Mouse (Mus musculus) ES-E14 (cell line): ENCODE results near the gene Spint5. TPM values are rescaled to one million over a fixed set of nuclear protein-coding genes. Genes with fewer than 3 reads are reported as not detected.

Source experiments
- DNase-seq: peaks from one replicate; pipeline ENCODE4 v3.0.0-alpha.2; 2013; ENCODE audit warnings: low read depth, low spot score
- H3K27ac ChIP-seq: 2 replicates; pipeline ENCODE4 v1.5.1; 2012; ENCODE audit warnings: low read depth, mild to moderate bottlenecking, low read length, moderate library complexity, mixed read lengths; ENCODE audit not compliant: poor library complexity, insufficient read depth, severe bottlenecking
- H3K36me3 ChIP-seq: 2 replicates; pipeline ENCODE4 v1.6.1; 2012; ENCODE audit warnings: mild to moderate bottlenecking, low read length, moderate library complexity, mixed read lengths; ENCODE audit not compliant: control insufficient read depth, poor library complexity, insufficient read depth, severe bottlenecking
- H3K4me1 ChIP-seq, 2 experiments: fragments of 150-350 bp in 1 of 2; sonication (generic) in 1 of 2; 2 replicates each; pipeline ENCODE4 v1.6.1; 2012; ENCODE audit warnings: low read length in 2 of 2, mild to moderate bottlenecking in 1 of 2, mixed read lengths in 1 of 2; ENCODE audit not compliant: control insufficient read depth in 2 of 2, insufficient read depth in 2 of 2, poor library complexity in 1 of 2
- H3K4me3 ChIP-seq, 2 experiments: fragments of 150-350 bp in 1 of 2; sonication (generic) in 1 of 2; 2 replicates each; pipeline ENCODE4 v1.5.1; 2012; ENCODE audit warnings: low read length in 2 of 2, low read depth in 1 of 2, mild to moderate bottlenecking in 1 of 2, mixed read lengths in 1 of 2; ENCODE audit not compliant: insufficient read depth in 1 of 2, poor library complexity in 1 of 2, severe bottlenecking in 1 of 2
- H3K9ac ChIP-seq: 2 replicates; pipeline ENCODE4 v1.6.1; 2012; ENCODE audit warnings: low read depth, mild to moderate bottlenecking, low read length, mixed read lengths; ENCODE audit not compliant: poor library complexity, insufficient read depth, severe bottlenecking
- H3K9me3 ChIP-seq: fragments of 150-350 bp; sonication (generic); 2 replicates; pipeline ENCODE4 v1.6.1; 2012; ENCODE audit warnings: low read depth, mild to moderate bottlenecking, low read length; ENCODE audit not compliant: control insufficient read depth, insufficient read depth
- CHD2 ChIP-seq: IDR thresholded peaks from 2 replicates; pipeline ENCODE4 v1.6.1; 2014; ENCODE audit warnings: mild to moderate bottlenecking, low read depth, low read length, inconsistent platforms
- HCFC1 ChIP-seq: IDR thresholded peaks from 2 replicates; pipeline ENCODE4 v1.6.1; 2012; ENCODE audit warnings: low read length, inconsistent platforms, borderline replicate concordance; ENCODE audit not compliant: insufficient read depth
- MAFK ChIP-seq: IDR thresholded peaks from 2 replicates; pipeline ENCODE4 v1.6.1; 2014; ENCODE audit warnings: mild to moderate bottlenecking, low read depth, low read length, inconsistent platforms; ENCODE audit not compliant: insufficient read depth
- ZC3H11A ChIP-seq: IDR thresholded peaks from 2 replicates; pipeline ENCODE4 v1.6.1; 2012; ENCODE audit warnings: low read depth, mild to moderate bottlenecking, inconsistent platforms, low read length, borderline replicate concordance
- ZNF384 ChIP-seq: IDR thresholded peaks from 2 replicates; pipeline ENCODE4 v1.6.1; 2012; ENCODE audit warnings: low read depth, low read length, inconsistent platforms
- in situ Hi-C, 2 experiments: fragments of 600-800 bp; cut with MboI; formaldehyde crosslinking; loops; one replicate each; pipeline ENCODE4 v1.15.1; 2025; ENCODE audit warnings: low sequenced_read_pairs in 2 of 2, inconsistent platforms in 1 of 2; ENCODE audit not compliant: unreplicated experiment in 2 of 2
- total RNA-seq: library from RNA; depleted of rRNA; stranded (reverse); fragments of 300-350 nt; gene quantifications from 2 replicates; pipeline ENCODE4 v1.2.3, GENCODE M21; 2012

Spint5 gene
- total RNA-seq, 1 experiment = 6.6 TPM

DNA sequence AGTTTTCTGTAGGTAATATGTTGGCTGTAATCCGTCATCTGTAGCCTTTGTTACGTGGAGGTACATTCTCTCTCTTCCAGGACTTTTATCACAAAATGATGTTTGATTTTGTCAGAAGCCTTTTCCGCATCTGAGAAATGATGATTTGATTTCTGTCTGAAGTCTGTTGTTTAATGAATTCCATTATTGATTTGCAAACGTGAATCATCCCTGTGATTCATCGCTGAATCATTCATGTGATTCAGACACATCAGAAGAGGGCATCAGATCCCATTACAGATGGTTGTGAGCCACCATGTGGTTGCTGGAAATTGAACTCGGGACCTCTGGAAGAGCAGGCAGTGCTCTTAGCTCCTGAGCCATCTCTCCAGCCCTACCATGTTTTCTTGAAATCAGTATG is 33.9 kb downstream of the Spint5 start:
- Histone ChIP-seq H3K4me1 (peaks cover 0 to 4% of the 10 kb centered on the region in 2 experiments; a peak in 2 of 4 replicates), H3K36me3 (peaks cover 27% of the 10 kb centered on the region), H3K27ac (no peak overlapping the region), H3K9ac (no peak overlapping the region), H3K9me3 (no peaks in the 10 kb centered on the region), H3K4me3 (no peak overlapping the region)
- in situ Hi-C loops = no loop called here
- TF ChIP-seq ZC3H11A (no peak), CHD2 (no peak), MAFK (no peak), ZNF384 (no peak), HCFC1 (no peak)
- no peak for DNase-seq

DNA sequence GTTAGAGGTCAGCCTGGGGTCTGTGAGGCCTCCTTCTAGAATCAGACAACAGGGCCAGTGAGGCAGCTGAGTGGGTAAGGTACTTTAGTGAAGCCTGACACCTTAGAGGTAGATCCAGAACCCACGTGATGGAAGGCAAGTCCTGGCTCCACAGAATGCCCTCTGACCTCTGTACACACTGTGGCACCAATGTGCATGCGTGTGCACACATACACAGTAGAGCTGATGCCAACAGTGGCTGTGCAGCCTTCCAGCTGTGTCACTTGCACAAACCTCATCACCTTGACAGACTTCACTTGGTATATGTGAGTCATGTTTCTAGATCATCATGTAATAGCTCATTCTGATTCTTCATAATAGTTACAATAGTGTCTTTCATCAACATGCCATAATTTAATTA is 37.3 kb downstream of the Spint5 start:
- in situ Hi-C loops = no loop called here
- Histone ChIP-seq H3K36me3 (peaks cover 46% of the 10 kb centered on the region), H3K27ac (no peak overlapping the region), H3K4me3 (no peak overlapping the region), H3K4me1 (peaks cover 0 to 2% of the 10 kb centered on the region in 2 experiments; a peak in 1 of 4 replicates), H3K9me3 (no peaks in the 10 kb centered on the region), H3K9ac (no peak overlapping the region)
- TF ChIP-seq ZNF384 (no peak), CHD2 (no peak), ZC3H11A (no peak), MAFK (no peak), HCFC1 (no peak)
- no peak for DNase-seq

GRCm38 (mm10) chr2:164754105-164754504 is 39.0 kb downstream of the Spint5 start:
- no peak overlapping the region for H3K4me3 ChIP-seq
- peaks cover 50% of the 10 kb centered on the region for H3K36me3 ChIP-seq
- in situ Hi-C loops = no loop called here
- H3K27ac ChIP-seq = no peak overlapping the region
- DNase-seq = no peak
- TF ChIP-seq MAFK (no peak), HCFC1 (no peak), ZC3H11A (no peak), CHD2 (no peak)
- H3K9me3 ChIP-seq = no peaks in the 10 kb centered on the region
- H3K4me1 ChIP-seq = no peaks in the 10 kb centered on the region
- H3K9ac ChIP-seq = no peak overlapping the region

- no peak for DNase-seq
These were observed 39.7 kb downstream of the Spint5 start for GRCm38 (mm10) chr2:164754800-164755199.

DNA sequence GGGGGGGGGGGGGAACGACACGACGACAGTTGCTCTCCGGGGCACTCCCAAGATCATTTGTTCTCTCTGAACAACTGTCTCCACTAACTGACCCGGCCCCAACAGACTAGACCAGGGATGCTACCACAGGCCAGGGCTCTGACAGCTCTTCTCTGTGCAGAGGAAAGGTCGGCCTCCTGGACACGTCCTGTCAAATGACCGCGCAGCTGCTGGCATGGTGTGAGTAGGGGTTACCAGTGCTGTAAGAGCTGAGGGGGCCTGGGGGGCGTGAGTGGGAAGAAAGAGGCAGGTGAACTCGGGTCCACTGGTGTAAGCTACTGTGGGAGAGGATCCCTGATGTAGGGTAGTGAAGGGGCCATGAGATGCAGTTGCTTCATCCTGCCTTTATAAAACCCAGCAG is 42.7 kb downstream of the Spint5 start:
- in situ Hi-C loops = no loop called here
- peaks cover 2 to 3% of the 10 kb centered on the region in 2 experiments; a peak in 1 of 4 replicates for H3K4me1 ChIP-seq
- TF ChIP-seq ZNF384 (no peak), HCFC1 (no peak), CHD2 (no peak), MAFK (no peak), ZC3H11A (no peak)
- H3K9me3 ChIP-seq = no peaks in the 10 kb centered on the region
- no peak overlapping the region for H3K9ac ChIP-seq
- DNase-seq = no peak
- H3K36me3 ChIP-seq = peaks cover 66% of the 10 kb centered on the region
- no peak overlapping the region for H3K4me3 ChIP-seq
- no peak overlapping the region for H3K27ac ChIP-seq

More at GRCm38 (mm10) chr2:164754800-164755199, 39.7 kb downstream of the Spint5 start:
- Histone ChIP-seq H3K9ac (no peak overlapping the region), H3K4me3 (no peak overlapping the region), H3K36me3 (peaks cover 54% of the 10 kb centered on the region), H3K4me1 (no peaks in the 10 kb centered on the region), H3K27ac (no peak overlapping the region), H3K9me3 (no peaks in the 10 kb centered on the region)
- in situ Hi-C loops = no loop called here
- TF ChIP-seq HCFC1 = no peak
- no peak for TF ChIP-seq MAFK
- no peak for TF ChIP-seq CHD2
- TF ChIP-seq ZC3H11A = no peak
- no peak for TF ChIP-seq ZNF384
